Mouse (Mus musculus): Measurements from ENCODE around the gene Cby1. TPM values are rescaled to one million over a fixed set of nuclear protein-coding genes. Genes with fewer than 3 reads are reported as not detected.

Cby1 gene
- polyA plus RNA-seq, 1 experiment: 12.5 TPM

- WGBS: 90% methylated on average over 2 of the region's 2 CpGs
- DNase-seq (ENCODE audit: low read depth, low spot score): no peak
These were observed 37.5 kb downstream of the Cby1 start for GRCm38 (mm10) chr15:79696508-79696907.

- DNase-seq (ENCODE audit: low read depth, low spot score): no peak
- 57% methylated on average over 6 of the region's 6 CpGs for WGBS
These were observed 38.0 kb downstream of the Cby1 start for GRCm38 (mm10) chr15:79697011-79697410.

GRCm38 (mm10) chr15:79697558-79698187 is 38.7 kb downstream of the Cby1 start:
- no peak for DNase-seq (ENCODE audit: low read depth, low spot score)
- 50% methylated on average over 9 of the region's 9 CpGs for WGBS

- WGBS: 81% methylated on average over 17 of the region's 17 CpGs
- no peak for DNase-seq (ENCODE audit: low read depth, low spot score)
These were observed 47.7 kb downstream of the Cby1 start for GRCm38 (mm10) chr15:79706603-79707214.

GRCm38 (mm10) chr15:79708229-79708822 is 49.3 kb downstream of the Cby1 start:
- no peak for DNase-seq (ENCODE audit: low read depth, low spot score)
- 93% methylated on average over 5 of the region's 5 CpGs for WGBS

GRCm38 (mm10) chr15:79715646-79716045 is 56.6 kb downstream of the Cby1 start:
- WGBS: 95% methylated on average over 7 of the region's 7 CpGs
- no peak for DNase-seq (ENCODE audit: low read depth, low spot score)

GRCm38 (mm10) chr15:79716710-79717109 is 57.7 kb downstream of the Cby1 start:
- 94% methylated on average over 6 of the region's 6 CpGs for WGBS
- DNase-seq (ENCODE audit: low read depth, low spot score): no peak

Other genes with a start within 250 kb of the Cby1 start
- 25.8 and 36.0 TPM in 2 replicates for gene Csnk1e, start 203.6 kb upstream of the Cby1 start, polyA plus RNA-seq (2012; rRNA removed)
- 0.05 TPM in 1 of 2 replicates, not detected in the other for gene Kcnj4, start 154.0 kb upstream of the Cby1 start, polyA plus RNA-seq (2012; rRNA removed)
- gene Kdelr3, start 142.8 kb upstream of the Cby1 start, polyA plus RNA-seq (2012; rRNA removed): 22.6 and 31.1 TPM in 2 replicates
- gene Ddx17, start 112.5 kb upstream of the Cby1 start, polyA plus RNA-seq (2012; rRNA removed): 91.2 and 159 TPM in 2 replicates
- gene Dmc1, start 54.1 kb upstream of the Cby1 start, polyA plus RNA-seq (2012; rRNA removed): 0.05 and 0.10 TPM in 2 replicates
- gene Fam227a, start 243 bp upstream of the Cby1 start, polyA plus RNA-seq (2012; rRNA removed): 0.16 and 0.78 TPM in 2 replicates
- 59.2 and 73.0 TPM in 2 replicates for gene Tomm22, start 11.7 kb downstream of the Cby1 start, polyA plus RNA-seq (2012; rRNA removed)
- 14.9 and 15.9 TPM in 2 replicates for gene Josd1, start 28.7 kb downstream of the Cby1 start, polyA plus RNA-seq (2012; rRNA removed)
- gene Gtpbp1, start 31.6 kb downstream of the Cby1 start, polyA plus RNA-seq (2012; rRNA removed): 28.8 and 29.1 TPM in 2 replicates
- 18.9 and 19.0 TPM in 2 replicates for gene Sun2, start 83.3 kb downstream of the Cby1 start, polyA plus RNA-seq (2012; rRNA removed)
- 21.3 and 22.5 TPM in 2 replicates for gene Dnal4, start 118.7 kb downstream of the Cby1 start, polyA plus RNA-seq (2012; rRNA removed)
- gene Nptxr, start 145.6 kb downstream of the Cby1 start, polyA plus RNA-seq (2012; rRNA removed): 0.71 and 1.0 TPM in 2 replicates
- not detected in 2 replicates for gene Npcd, start 175.0 kb downstream of the Cby1 start, polyA plus RNA-seq (2012; rRNA removed)
- gene Cbx6, start 175.5 kb downstream of the Cby1 start, polyA plus RNA-seq (2012; rRNA removed): 15.5 and 17.5 TPM in 2 replicates
- 28.3 and 34.3 TPM in 2 replicates for gene Apobec3, start 232.5 kb downstream of the Cby1 start, polyA plus RNA-seq (2012; rRNA removed)